Mouse (Mus musculus) skeletal muscle tissue, postnatal 0 days (tissue): ENCODE results near the gene Scg3. TPM values are rescaled to one million over a fixed set of nuclear protein-coding genes. Genes with fewer than 3 reads are reported as not detected.

Experiments used
- polyA plus RNA-seq: library from polyadenylated mRNA; unstranded; fragments of >200 nt; fragmentation: Nextera tagmentation; extraction: Ambion mirVana; gene quantifications from 2 replicates; pipeline ENCODE4 v1.2.1, GENCODE M21; 2015

Gene Scg3
- polyA plus RNA-seq: 1.2 and 1.6 TPM in 2 replicates

GRCm38 (mm10) chr9:75683426-75684191 is at the start of gene Scg3:
Gene Scg3 (minus strand): TSS chr9:75684056.

DNA sequence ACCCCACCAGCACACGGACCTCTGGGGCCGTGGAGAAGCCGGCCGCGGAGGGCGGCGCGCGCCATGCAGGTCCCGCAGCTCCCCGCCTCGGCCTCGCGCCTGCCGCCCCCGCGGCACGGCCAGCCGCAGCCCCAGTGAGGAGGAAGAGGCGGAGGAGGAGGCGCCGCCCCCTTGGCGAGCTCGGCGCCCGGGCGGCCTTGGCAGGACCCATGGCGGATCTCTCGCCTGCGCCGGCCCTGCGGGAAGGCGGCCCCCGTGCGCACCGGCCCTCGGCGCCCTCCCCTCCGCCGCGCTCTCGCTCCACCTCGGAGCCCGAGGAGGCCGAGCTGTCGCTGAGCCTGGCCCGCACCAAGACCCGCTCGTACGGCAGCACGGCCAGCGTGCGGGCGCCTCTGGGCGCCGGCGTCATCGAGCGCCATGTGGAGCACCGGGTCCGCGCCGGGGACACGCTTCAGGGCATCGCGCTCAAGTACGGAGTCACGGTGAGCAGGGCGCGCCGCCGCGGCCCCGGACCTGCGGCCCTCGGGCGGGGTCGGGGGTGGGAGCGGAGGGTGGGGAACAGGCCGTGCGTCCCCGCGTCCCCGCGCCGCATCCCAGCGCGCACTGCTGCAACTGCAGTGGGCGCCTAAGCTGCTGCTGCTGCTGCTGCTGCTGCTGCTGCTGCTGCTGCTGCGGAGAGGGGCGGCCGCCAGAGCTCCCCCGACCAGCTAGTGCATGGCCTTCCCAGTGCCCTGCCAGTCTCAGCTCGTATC is 58.1 kb downstream of the Scg3 start, which contains the start of gene Lysmd2:
Gene Lysmd2 (plus strand): TSS at position 186 of the 752 bp plus-strand sequence.

DNA sequence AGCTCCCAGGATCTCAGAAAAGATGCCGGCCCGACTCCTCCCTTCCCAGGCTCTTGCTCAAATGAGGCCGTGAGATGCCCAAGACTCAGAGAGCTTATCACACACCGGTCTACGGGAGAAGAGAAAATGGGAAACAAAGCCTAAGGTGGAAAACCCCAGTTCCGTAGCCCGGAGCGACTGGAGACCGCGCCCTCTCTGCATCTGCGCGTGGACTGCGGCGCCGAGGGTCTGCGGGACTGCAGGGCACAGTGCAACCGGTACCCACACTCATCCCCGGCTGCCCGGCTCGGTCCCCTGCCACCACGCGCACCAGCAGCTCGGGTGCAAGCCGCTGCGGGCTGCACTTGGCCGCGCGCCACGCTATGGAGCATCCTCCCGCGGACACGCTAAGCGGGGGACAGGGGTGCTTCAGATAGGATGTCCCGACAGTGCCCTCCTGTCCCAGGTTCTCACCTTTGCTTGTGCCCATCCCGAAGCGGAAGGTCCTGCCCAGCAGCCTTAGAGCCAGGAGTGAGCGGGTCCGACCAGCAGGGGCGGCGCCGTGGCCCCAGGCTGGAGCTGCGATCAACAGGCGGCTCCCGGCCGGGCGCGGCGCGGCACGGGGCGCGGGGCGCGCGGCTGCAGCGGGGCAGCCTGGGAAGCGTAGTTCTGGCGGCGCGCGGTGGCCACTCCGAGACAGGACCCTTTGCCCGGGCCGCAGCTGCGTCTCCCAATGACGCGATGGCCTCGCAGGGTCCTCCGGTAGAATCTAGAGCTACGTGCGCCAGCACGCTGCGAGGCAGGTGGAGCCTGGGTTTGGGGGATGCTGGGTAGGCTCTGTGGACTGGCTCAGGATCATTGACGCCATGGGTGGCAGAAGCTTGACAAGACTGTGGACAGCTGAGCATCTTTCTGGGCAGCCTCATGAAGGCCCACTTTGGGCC is 73.0 kb downstream of the Scg3 start, which contains the start of gene Tmod2:
Gene Tmod2 (minus strand): TSS at position 755 of the 923 bp plus-strand sequence.

Other genes with a start within 250 kb of the Scg3 start
- gene Leo1, start 242.5 kb downstream of the Scg3 start, polyA plus RNA-seq: 26.2 and 27.1 TPM in 2 replicates
- 35.3 and 50.9 TPM in 2 replicates for gene Tmod3, start 124.4 kb downstream of the Scg3 start, polyA plus RNA-seq
- 23.2 and 32.8 TPM in 2 replicates for gene Tmod2, start 72.7 kb downstream of the Scg3 start, polyA plus RNA-seq
- 39.1 and 39.2 TPM in 2 replicates for gene Lysmd2, start 58.3 kb downstream of the Scg3 start, polyA plus RNA-seq
- 3.0 and 3.1 TPM in 2 replicates for gene Bmp5, start 91.3 kb upstream of the Scg3 start, polyA plus RNA-seq